Mouse (Mus musculus) cortical plate, adult 2 months (tissue): ENCODE data around the gene Tnik.

ENCODE experiments used
- CTCF ChIP-seq: fragments of 200-500 bp; IDR thresholded peaks from 2 replicates; pipeline ENCODE4 v1.5.1; 2011; ENCODE audit warnings: mild to moderate bottlenecking, control low read depth, low read length; ENCODE audit not compliant: insufficient read depth; ENCODE audit errors: extremely low read depth
- POLR2A ChIP-seq: fragments of 200-500 bp; IDR thresholded peaks from 2 replicates; pipeline ENCODE4 v1.6.1; 2011; ENCODE audit warnings: mild to moderate bottlenecking, low read length, control low read depth; ENCODE audit not compliant: insufficient read depth; ENCODE audit errors: extremely low read depth

GRCm38 (mm10) chr3:28606741-28607140 is 343.7 kb downstream of the Tnik start:
- no peak for TF ChIP-seq CTCF
- no peak for TF ChIP-seq POLR2A
